Mouse (Mus musculus): ENCODE data around the gene Olfr743. TPM values are rescaled to one million over a fixed set of nuclear protein-coding genes. Genes with fewer than 3 reads are reported as not detected.

Olfr743 gene
- not detected for total RNA-seq (2023)

GRCm38 (mm10) chr14:50521539-50521938 lies at the start of gene Olfr743:
TSS of gene Olfr743 (plus strand) at chr14:50521839.

GRCm38 (mm10) chr14:50472438-50472837 lies 49.2 kb upstream of the Olfr743 start, which contains the start of gene Olfr741:
TSS of gene Olfr741 (plus strand) at chr14:50472738.

GRCm38 (mm10) chr14:50503300-50503699 lies 18.3 kb upstream of the Olfr743 start, which contains the start of gene Olfr742:
TSS of gene Olfr742 (plus strand) at chr14:50503600.

Other genes with a start within 250 kb of the Olfr743 start
- gene Olfr732, start 237.6 kb upstream of the Olfr743 start, total RNA-seq (2023) = not detected
- not detected for gene Olfr733, start 220.3 kb upstream of the Olfr743 start, total RNA-seq (2023)
- not detected for gene Olfr734, start 195.1 kb upstream of the Olfr743 start, total RNA-seq (2023)
- gene Olfr735, start 173.0 kb upstream of the Olfr743 start, total RNA-seq (2023) = not detected
- 0.23 TPM for gene Tlr11, start 163.9 kb upstream of the Olfr743 start, total RNA-seq (2023)
- gene Olfr736, start 140.7 kb upstream of the Olfr743 start, total RNA-seq (2023) = not detected
- not detected for gene Olfr738, start 114.3 kb upstream of the Olfr743 start, total RNA-seq (2023)
- gene Olfr739, start 103.2 kb upstream of the Olfr743 start, total RNA-seq (2023) = not detected
- gene Olfr740, start 76.3 kb upstream of the Olfr743 start, total RNA-seq (2023) = not detected
- gene Olfr741, start 49.1 kb upstream of the Olfr743 start, total RNA-seq (2023) = not detected
- not detected for gene Olfr742, start 18.2 kb upstream of the Olfr743 start, total RNA-seq (2023)
- gene Olfr744, start 93.0 kb downstream of the Olfr743 start, total RNA-seq (2023) = not detected
- not detected for gene Olfr745, start 117.5 kb downstream of the Olfr743 start, total RNA-seq (2023)
- gene Olfr746, start 125.2 kb downstream of the Olfr743 start, total RNA-seq (2023) = not detected
- gene Olfr747, start 171.4 kb downstream of the Olfr743 start, total RNA-seq (2023) = not detected
- not detected for gene Olfr748, start 185.5 kb downstream of the Olfr743 start, total RNA-seq (2023)
- not detected for gene Olfr749, start 223.3 kb downstream of the Olfr743 start, total RNA-seq (2023)